In genomic region chr6:94655818-94656478, GRCm38 (mm10) we compare ENCODE assay signal across 11 mouse cellular contexts. TPM values are rescaled to one million over a fixed set of nuclear protein-coding genes. Genes with fewer than 3 reads are reported as not detected.
DNase-seq lines count a peak whose midpoint lies in the region; ATAC-seq lines count a peak whose summit lies in the region.
"Had no signal": no experiment of that assay in that cellular context is flagged by ENCODE, and none has a peak within 500 bp of the region (broad histone marks: within the 10 kb centered on the region; RNA-seq: fewer than 3 reads in every experiment).

No protein-coding gene starts in this region.

- no peaks in the 10 kb centered on the region for H3K9me3 ChIP-seq in midbrain, embryonic 14.5 days (ENCODE audit: control insufficient read depth, low read length)
- H3K9me3 ChIP-seq: liver, embryonic 13.5 days had no signal

- H3K4me1 ChIP-seq in midbrain, embryonic 14.5 days (ENCODE audit: control insufficient read depth, insufficient read depth, low read length) = peaks cover 31% of the 10 kb centered on the region
- H3K4me1 ChIP-seq: liver, embryonic 13.5 days had no signal

- intact Hi-C loops in left cerebral cortex, postnatal 4 days (cut with DNase I) = no loop called here
- intact Hi-C loops in left cerebral cortex, postnatal 36 days (cut with DNase I) = loop anchor here (5.0 kb wide), 1 partner anchor 41 kb away; no protein-coding TSS in a partner anchor

- no peak overlapping the region for H3K9ac ChIP-seq in midbrain, embryonic 14.5 days (replicated peaks; ENCODE audit: low read length)
- H3K9ac ChIP-seq: liver, embryonic 13.5 days had no signal

- no peaks in the 10 kb centered on the region for H3K27me3 ChIP-seq in midbrain, embryonic 14.5 days (ENCODE audit: control insufficient read depth, insufficient read depth, low read length)
- H3K27me3 ChIP-seq: liver, embryonic 13.5 days had no signal

- no peak overlapping the region for H3K4me3 ChIP-seq in midbrain, embryonic 14.5 days (replicated peaks; ENCODE audit: low read depth, low read length)
- H3K4me3 ChIP-seq: liver, embryonic 13.5 days had no signal

- H3K36me3 ChIP-seq in midbrain, embryonic 14.5 days (ENCODE audit: control insufficient read depth, insufficient read depth, low read length) = no peaks in the 10 kb centered on the region
- H3K36me3 ChIP-seq: liver, embryonic 13.5 days had no signal

- DNase-seq in cerebellum, postnatal 10 days = peak; percentile 60 to 66
- no peak for DNase-seq in cerebellum, adult 8-10 months
- DNase-seq in left cerebral cortex, postnatal 4 days = peak; percentile 47
- DNase-seq in left cerebral cortex, postnatal 36 days (ENCODE audit: low spot score in 2 of 2) = no peak
- DNase-seq in brain, adult 2 months (ENCODE audit: low read depth, low spot score) = peak; percentile 43
- DNase-seq in midbrain, embryonic 14.5 days = peak; percentile 78
- DNase-seq in thymus, postnatal 10 days (ENCODE audit: low spot score in 2 of 2) = no peak
- DNase-seq in frontal cortex, postnatal 14 days (ENCODE audit: low spot score in 2 of 2) = no peak
- DNase-seq: cerebellum, postnatal 25 days; liver, embryonic 13.5 days; lung, postnatal 36 days had no signal

- 35% methylated on average over 5 of the region's 5 CpGs for WGBS in midbrain, embryonic 14.5 days

- 0 out of 2 replicates have a peak overlapping the region, but pooled peaks have one; percentile 2 for H3K27ac ChIP-seq in midbrain, embryonic 14.5 days (replicated peaks; ENCODE audit: low read depth, low read length)
- H3K27ac ChIP-seq: liver, embryonic 13.5 days had no signal

- no peak; the same call in 1 of the 2 replicates for ATAC-seq in midbrain, embryonic 14.5 days (ENCODE audit: low FRiP score, low TSS enrichment)

- no peak overlapping the region for H3K4me2 ChIP-seq in midbrain, embryonic 14.5 days (ENCODE audit: low read length)
- H3K4me2 ChIP-seq: liver, embryonic 13.5 days had no signal

RNA-seq across cellular contexts. Expression of gene Lrig1, which starts 44.0 kb away (rescaled TPM):
- 10 to 100 TPM; 28.3 to 32.8 TPM for total RNA-seq in left cerebral cortex, postnatal 4 days (2021)
- 10 to 100 TPM; 27.2 to 27.7 TPM for total RNA-seq in left cerebral cortex, postnatal 36 days (2021)
- polyA plus RNA-seq in midbrain, embryonic 14.5 days (2014; fragmentation: Nextera tagmentation; extraction: Ambion mirVana) = 17.1 and 18.7 TPM in 2 replicates

Comparison
In these comparisons a context has a peak if more than half of its experiments do, and no peak if none do; other contexts are left out.
1. DNase-seq: peak in cerebellum, postnatal 10 days (2 of 2), left cerebral cortex, postnatal 4 days (single experiment), brain, adult 2 months (single experiment) and midbrain, embryonic 14.5 days (single experiment); none in cerebellum, adult 8-10 months (single experiment), left cerebral cortex, postnatal 36 days (0 of 2), thymus, postnatal 10 days (0 of 2) and frontal cortex, postnatal 14 days (0 of 2).